Mouse (Mus musculus): ENCODE measurements around the gene Noxo1.

Gene Noxo1

GRCm38 (mm10) chr17:24737135-24737810, 41.2 kb downstream of the Noxo1 start:
- no peak for ATAC-seq (ENCODE audit: insufficient number of reproducible peaks, low FRiP score, low TSS enrichment)

- no peak for ATAC-seq (ENCODE audit: insufficient number of reproducible peaks, low FRiP score, low TSS enrichment)
These were observed 42.2 kb downstream of the Noxo1 start for GRCm38 (mm10) chr17:24738238-24738637.

GRCm38 (mm10) chr17:24739926-24740325, 43.9 kb downstream of the Noxo1 start:
- no peak for ATAC-seq (ENCODE audit: insufficient number of reproducible peaks, low FRiP score, low TSS enrichment)

DNA sequence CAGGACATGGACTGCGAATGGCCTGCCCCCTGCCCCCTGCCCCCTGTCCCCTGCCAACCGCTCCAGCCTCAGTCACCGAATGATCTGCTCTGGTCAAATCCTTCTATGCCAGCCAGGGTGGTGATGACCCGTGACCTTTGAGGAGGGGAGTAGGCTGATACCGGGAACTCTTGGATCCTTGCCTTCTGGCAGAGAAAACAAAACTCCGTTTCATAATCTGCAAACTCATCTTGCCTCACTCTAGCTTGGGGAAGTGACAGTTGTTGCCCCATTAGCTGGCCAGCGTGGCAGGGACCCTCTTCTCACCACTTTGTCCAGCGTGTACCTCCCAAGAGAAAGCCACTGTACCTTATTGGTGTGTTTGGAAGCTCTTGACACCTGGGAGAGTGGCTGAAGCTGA, 46.3 kb downstream of the Noxo1 start:
- ATAC-seq (ENCODE audit: insufficient number of reproducible peaks, low FRiP score, low TSS enrichment): no peak

DNA sequence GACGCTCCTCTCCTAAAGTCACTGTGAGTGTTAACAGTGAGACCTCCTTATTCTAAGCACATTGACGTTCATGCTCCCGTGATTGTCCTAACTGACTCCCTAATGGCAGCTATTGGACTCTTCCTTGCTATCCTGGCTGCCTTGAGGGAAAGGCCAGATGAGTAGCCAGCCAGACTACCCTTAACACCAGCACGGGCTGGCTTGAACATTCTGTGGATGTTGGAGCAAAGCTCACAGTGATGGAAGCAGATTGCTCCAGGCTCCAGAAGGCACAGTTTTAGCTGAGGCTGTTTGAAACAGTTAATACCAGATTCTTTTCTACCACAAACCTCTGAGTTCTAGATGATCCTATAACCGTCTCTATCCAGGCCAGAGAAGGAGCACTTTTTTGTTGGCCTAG, 47.9 kb downstream of the Noxo1 start:
- ATAC-seq (ENCODE audit: insufficient number of reproducible peaks, low FRiP score, low TSS enrichment): no peak

DNA sequence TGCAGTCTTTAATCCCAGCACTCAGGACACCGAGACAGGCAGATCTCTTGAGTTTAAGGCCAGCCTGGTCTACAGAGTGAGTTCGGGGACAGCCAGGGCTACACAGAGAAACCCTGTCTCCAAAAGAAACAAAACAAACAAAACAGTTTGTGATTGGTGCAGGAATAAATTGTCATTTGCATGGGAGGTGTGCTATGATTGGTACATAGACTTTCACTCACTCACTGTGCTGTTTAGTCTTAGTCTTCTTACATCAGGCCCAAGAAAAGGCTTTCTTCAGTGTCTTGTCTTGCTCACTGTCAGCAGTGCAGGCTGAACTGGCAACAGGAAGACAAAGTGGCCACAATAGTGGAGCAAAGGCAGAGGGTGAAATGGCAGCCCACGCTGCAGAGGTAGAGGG, 48.3 kb downstream of the Noxo1 start:
- no peak for ATAC-seq (ENCODE audit: insufficient number of reproducible peaks, low FRiP score, low TSS enrichment)

DNA sequence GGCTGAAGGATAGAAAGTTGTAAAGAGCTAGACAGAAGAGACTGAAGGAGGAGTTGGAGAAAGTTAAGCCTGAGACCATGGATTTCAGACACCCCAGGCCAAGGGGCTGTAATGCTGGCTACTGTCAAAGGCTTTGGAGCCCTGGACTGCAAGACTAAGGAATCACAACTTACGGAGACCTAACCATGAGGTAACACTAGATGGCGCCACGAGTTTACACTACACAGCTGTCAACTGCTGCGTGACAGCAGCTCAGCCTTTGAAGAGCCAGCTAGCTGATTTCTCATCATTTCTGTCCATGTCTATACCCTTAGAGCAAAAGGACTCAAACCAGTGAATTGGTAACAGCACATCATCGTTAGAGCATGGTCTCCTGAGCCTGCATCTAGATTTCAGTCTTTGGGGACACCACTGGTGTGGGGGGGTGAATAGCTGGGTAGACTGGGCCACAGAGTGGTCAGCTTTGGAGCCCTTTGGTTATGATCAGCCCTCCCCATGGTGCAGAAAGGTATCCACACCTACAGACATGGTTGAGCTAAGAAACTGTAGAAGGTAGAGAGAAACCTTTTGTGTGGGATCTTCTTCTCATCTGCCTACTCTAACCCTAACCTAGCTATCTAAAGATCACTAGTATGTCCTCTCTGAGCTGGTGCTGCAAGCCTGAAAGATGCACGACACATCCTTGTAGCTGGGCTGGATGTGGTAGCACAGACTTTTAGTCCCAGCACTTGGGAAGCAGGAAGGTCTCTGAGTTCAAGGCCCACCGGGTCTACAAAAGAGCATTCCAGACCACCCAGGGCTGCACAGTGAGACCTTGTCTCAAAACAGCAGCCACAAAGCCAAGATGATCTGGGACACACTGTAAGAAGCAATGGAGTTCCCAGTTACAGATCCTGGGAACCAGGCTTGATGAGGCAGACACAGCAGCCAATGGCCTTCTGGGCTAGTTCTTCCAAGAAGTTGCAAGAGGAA, 49.8 kb downstream of the Noxo1 start:
- no peak; the same call in 1 of the 2 replicates for ATAC-seq (ENCODE audit: insufficient number of reproducible peaks, low FRiP score, low TSS enrichment)

GRCm38 (mm10) chr17:24746986-24747385, 51.0 kb downstream of the Noxo1 start:
- no peak for ATAC-seq (ENCODE audit: insufficient number of reproducible peaks, low FRiP score, low TSS enrichment)

All from cerebellum, adult (tissue).